Mouse (Mus musculus): ENCODE data around the gene Zbtb7b.

- TF ChIP-seq CTCF (IDR thresholded peaks at IDR 0.05; ENCODE audit: borderline replicate concordance, extremely low read depth, insufficient read depth, insufficient read length) (peak; percentile 88), POLR2A (IDR thresholded peaks at IDR 0.05; ENCODE audit: borderline replicate concordance, extremely low read depth, insufficient read depth, insufficient read length, poor library complexity, severe bottlenecking) (no peak)
These were observed 55.2 kb downstream of the Zbtb7b start for GRCm38 (mm10) chr3:89339416-89339815.

All from brain, embryonic 14.5 days (tissue).